Mouse (Mus musculus) cerebellum, adult 2 months (tissue): ENCODE results near the gene Tmem82. TPM values are rescaled to one million over a fixed set of nuclear protein-coding genes. Genes with fewer than 3 reads are reported as not detected.

Experiments
- DNase-seq, 2 experiments: peaks; one replicate each; pipeline ENCODE4 v3.0.0; 2021
- H3K27ac ChIP-seq: fragments of 200-500 bp; 2 replicates; pipeline ENCODE4 v1.5.1; 2012; ENCODE audit warnings: low read length, control low read depth, inconsistent platforms; ENCODE audit not compliant: insufficient read depth
- H3K27me3 ChIP-seq: fragments of 200-500 bp; 2 replicates; pipeline ENCODE4 v1.6.1; 2012; ENCODE audit warnings: inconsistent platforms, mild to moderate bottlenecking, low read length, moderate library complexity; ENCODE audit not compliant: control insufficient read depth, insufficient read depth
- H3K4me1 ChIP-seq: fragments of 200-500 bp; 2 replicates; pipeline ENCODE4 v1.6.1; 2011; ENCODE audit warnings: low read length; ENCODE audit not compliant: control insufficient read depth, insufficient read depth
- H3K4me3 ChIP-seq: fragments of 200-500 bp; replicated peaks from 2 replicates; pipeline ENCODE3; 2011; ENCODE audit warnings: mild to moderate bottlenecking, low read depth, low read length, control low read depth; ENCODE audit not compliant: insufficient read depth
- CTCF ChIP-seq: fragments of 200-500 bp; IDR thresholded peaks from 2 replicates; pipeline ENCODE4 v1.5.1; 2011; ENCODE audit warnings: low read depth, mild to moderate bottlenecking, control low read depth, low read length, moderate library complexity, borderline replicate concordance; ENCODE audit not compliant: insufficient read depth
- POLR2A ChIP-seq: fragments of 200-500 bp; IDR thresholded peaks from 2 replicates; pipeline ENCODE4 v1.6.1; 2011; ENCODE audit warnings: low read length, control low read depth, borderline replicate concordance; ENCODE audit not compliant: insufficient read depth
- WGBS: fragments of 180-500 bp; shearing (Covaris S2); methylation state at CpG from one replicate; pipeline ENCODE4 v1.1.7; 2018; 5-methylcytosine and 5-hydroxymethylcytosine counted together
- polyA plus RNA-seq: library from polyadenylated mRNA; depleted of rRNA; stranded (reverse); fragments of >200 nt; gene quantifications from 2 replicates; pipeline ENCODE4 v1.2.3, GENCODE M21; 2012

Gene Tmem82
- polyA plus RNA-seq, 1 experiment, result 0.57 TPM

GRCm38 (mm10) chr4:141624983-141625773, 6.7 kb upstream of the Tmem82 start:
- no peaks in the 10 kb centered on the region for H3K4me1 ChIP-seq
- H3K4me3 ChIP-seq, result no peak overlapping the region
- peak; percentile 14; the same call in 1 of the 2 replicates for TF ChIP-seq CTCF
- no peak for TF ChIP-seq POLR2A
- WGBS, result 84% methylated on average over 19 of the region's 19 CpGs
- no peak overlapping the region for H3K27ac ChIP-seq
- no peak for DNase-seq
- no peaks in the 10 kb centered on the region for H3K27me3 ChIP-seq

GRCm38 (mm10) chr4:141624134-141624533, 5.7 kb upstream of the Tmem82 start:
- 85% methylated on average over 8 of the region's 8 CpGs for WGBS
- Histone ChIP-seq H3K27me3 (no peaks in the 10 kb centered on the region), H3K27ac (no peak overlapping the region), H3K4me1 (no peaks in the 10 kb centered on the region), H3K4me3 (no peak overlapping the region)
- TF ChIP-seq POLR2A (no peak), CTCF (no peak)
- DNase-seq, result no peak

GRCm38 (mm10) chr4:141623666-141624065, 5.2 kb upstream of the Tmem82 start, which contains the start of gene Slc25a34:
TSS of gene Slc25a34 (minus strand) at chr4:141623821.
- DNase-seq, result peak in 1 of 2 experiments; percentile 42

GRCm38 (mm10) chr4:141623037-141623436, 4.6 kb upstream of the Tmem82 start:
- Histone ChIP-seq H3K4me1 (no peaks in the 10 kb centered on the region), H3K27me3 (no peaks in the 10 kb centered on the region), H3K4me3 (no peak overlapping the region), H3K27ac (no peak overlapping the region)
- TF ChIP-seq CTCF, result no peak
- TF ChIP-seq POLR2A, result no peak
- WGBS, result 86% methylated on average over 11 of the region's 11 CpGs
- no peak for DNase-seq

More at GRCm38 (mm10) chr4:141623666-141624065, 5.2 kb upstream of the Tmem82 start, which contains the start of gene Slc25a34:
- Histone ChIP-seq H3K27ac (no peak within 1 kb of the TSS), H3K27me3 (no peaks in the 10 kb centered on the region), H3K4me1 (no peaks in the 10 kb centered on the region), H3K4me3 (no peak within 1 kb of the TSS)
- WGBS, result 25% methylated on average over 1 of the region's 1 CpGs
- TF ChIP-seq POLR2A (no peak), CTCF (no peak)

GRCm38 (mm10) chr4:141622580-141622979, 4.1 kb upstream of the Tmem82 start:
- H3K27ac ChIP-seq, result no peak overlapping the region
- 88% methylated on average over 5 of the region's 5 CpGs for WGBS
- DNase-seq, result no peak
- no peaks in the 10 kb centered on the region for H3K27me3 ChIP-seq
- no peaks in the 10 kb centered on the region for H3K4me1 ChIP-seq
- no peak for TF ChIP-seq POLR2A
- no peak overlapping the region for H3K4me3 ChIP-seq

GRCm38 (mm10) chr4:141622091-141622490, 3.7 kb upstream of the Tmem82 start:
- WGBS, result 56% methylated on average over 8 of the region's 8 CpGs
- no peaks in the 10 kb centered on the region for H3K4me1 ChIP-seq
- DNase-seq, result peak in 1 of 2 experiments; percentile 29
- H3K4me3 ChIP-seq, result no peak overlapping the region
- no peak overlapping the region for H3K27ac ChIP-seq
- no peak for TF ChIP-seq CTCF
- no peak for TF ChIP-seq POLR2A
- H3K27me3 ChIP-seq, result no peaks in the 10 kb centered on the region

- Histone ChIP-seq H3K4me1 (no peaks in the 10 kb centered on the region), H3K27me3 (no peaks in the 10 kb centered on the region), H3K27ac (no peak overlapping the region), H3K4me3 (no peak overlapping the region)
- WGBS, result 76% methylated on average over 8 of the region's 8 CpGs
- TF ChIP-seq POLR2A (no peak), CTCF (no peak)
- DNase-seq, result no peak
These were observed 2.9 kb upstream of the Tmem82 start for GRCm38 (mm10) chr4:141621297-141621696.

GRCm38 (mm10) chr4:141619299-141619883, 958 bp upstream of the Tmem82 start:
- DNase-seq, result no peak
- no peaks in the 10 kb centered on the region for H3K4me1 ChIP-seq
- H3K27me3 ChIP-seq, result no peaks in the 10 kb centered on the region
- no peak overlapping the region for H3K4me3 ChIP-seq
- WGBS, result 84% methylated on average over 9 of the region's 9 CpGs
- no peak overlapping the region for H3K27ac ChIP-seq
- TF ChIP-seq CTCF (no peak), POLR2A (no peak)
